Mouse (Mus musculus) cerebellum, adult 2 months (tissue): Measurements from ENCODE around the gene Them4.

Experiments
- CTCF ChIP-seq: fragments of 200-500 bp; IDR thresholded peaks from 2 replicates; pipeline ENCODE4 v1.5.1; 2011; ENCODE audit warnings: low read depth, mild to moderate bottlenecking, control low read depth, low read length, moderate library complexity, borderline replicate concordance; ENCODE audit not compliant: insufficient read depth
- POLR2A ChIP-seq: fragments of 200-500 bp; IDR thresholded peaks from 2 replicates; pipeline ENCODE4 v1.6.1; 2011; ENCODE audit warnings: low read length, control low read depth, borderline replicate concordance; ENCODE audit not compliant: insufficient read depth

DNA sequence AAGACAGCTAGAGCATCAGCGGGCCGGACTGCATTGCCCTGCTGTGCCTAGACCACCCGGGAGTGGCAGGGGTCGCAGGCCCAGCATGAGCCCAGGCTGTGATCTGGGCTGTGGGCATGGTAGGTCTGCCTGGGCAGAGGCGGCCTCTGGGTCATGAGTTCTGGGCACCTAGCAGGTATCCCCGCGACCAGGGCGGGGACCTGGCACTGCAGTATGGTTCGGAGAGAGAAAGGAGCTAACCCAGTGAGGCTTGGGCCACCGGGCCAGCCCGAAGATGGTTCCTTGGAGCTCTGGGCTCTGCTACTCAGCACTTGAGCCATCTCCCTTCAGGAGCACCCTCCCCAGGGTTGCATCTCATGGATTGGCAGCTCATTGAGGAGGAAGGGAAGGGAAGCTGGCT is 33.9 kb upstream of the Them4 start:
- no peak for TF ChIP-seq POLR2A
- no peak for TF ChIP-seq CTCF
